ENCODE assay signal across 8 mouse cellular contexts in the genomic region with DNA sequence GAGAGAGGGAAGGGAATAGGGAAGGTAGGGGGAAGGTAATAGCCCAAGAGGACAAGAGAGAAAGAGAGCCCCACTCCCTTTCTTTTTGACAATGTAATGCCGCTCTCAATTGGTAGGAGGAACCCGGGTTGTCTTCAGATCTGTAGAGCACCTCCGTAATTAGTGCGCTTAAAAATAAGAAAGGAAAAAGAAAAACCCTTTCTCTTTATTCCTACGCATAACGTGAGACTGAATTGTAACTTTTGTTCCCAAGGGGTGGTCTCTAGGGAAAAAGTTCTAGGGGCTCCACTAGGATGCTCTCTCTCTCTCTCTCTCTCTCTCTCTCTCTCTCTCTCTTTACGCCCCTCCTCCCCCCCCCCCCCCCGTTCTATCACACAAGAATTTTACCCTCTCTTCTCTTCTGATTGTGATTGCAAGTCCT. TPM values are rescaled to one million over a fixed set of nuclear protein-coding genes. Genes with fewer than 3 reads are reported as not detected.
DNase-seq lines count a peak whose midpoint lies in the region; ATAC-seq and TF ChIP-seq lines count a peak whose summit lies in the region.

No protein-coding gene starts in this region.

- no peaks in the 10 kb centered on the region for H3K9me3 ChIP-seq in lung, postnatal 0 days (ENCODE audit: low read length)
- H3K9me3 ChIP-seq in neural tube, embryonic 14.5 days (ENCODE audit: control insufficient read depth, low read length) = no peaks in the 10 kb centered on the region

- no peaks in the 10 kb centered on the region for H3K36me3 ChIP-seq in lung, postnatal 0 days (ENCODE audit: insufficient read depth, low read length)
- no peaks in the 10 kb centered on the region for H3K36me3 ChIP-seq in neural tube, embryonic 14.5 days (ENCODE audit: control insufficient read depth, insufficient read depth, low read length)

- peak overlapping the region; percentile 100; the same call in 1 of the 2 replicates for H3K27ac ChIP-seq in lung, postnatal 0 days (ENCODE audit: low read length)
- peak overlapping the region; percentile 98 for H3K27ac ChIP-seq in brown adipose tissue, adult 24 weeks (replicated peaks; ENCODE audit: low read depth, low read length)
- H3K27ac ChIP-seq in neural tube, embryonic 14.5 days (ENCODE audit: low read depth, low read length) = peak overlapping the region; percentile 100

- no peak for TF ChIP-seq CTCF in lung, postnatal 0 days (IDR thresholded peaks at IDR 0.05)

- peak overlapping the region; percentile 87 for H3K4me3 ChIP-seq in lung, postnatal 0 days (ENCODE audit: low read depth, low read length)
- peak overlapping the region; percentile 95 for H3K4me3 ChIP-seq in brown adipose tissue, adult 24 weeks (ENCODE audit: insufficient read depth, low read depth, low read length)
- H3K4me3 ChIP-seq in neural tube, embryonic 14.5 days (ENCODE audit: low read depth, low read length) = peak overlapping the region; percentile 88

- H3K4me1 ChIP-seq in lung, postnatal 0 days (ENCODE audit: insufficient read depth, low read depth, low read length) = peaks cover 27% of the 10 kb centered on the region; the same call in 1 of the 2 replicates
- peaks cover 26% of the 10 kb centered on the region for H3K4me1 ChIP-seq in brown adipose tissue, adult 24 weeks (ENCODE audit: control insufficient read depth, insufficient read depth, insufficient read length, low read length)
- H3K4me1 ChIP-seq in neural tube, embryonic 14.5 days (ENCODE audit: control insufficient read depth, insufficient read depth, low read length) = peaks cover 26% of the 10 kb centered on the region

- H3K27me3 ChIP-seq in lung, postnatal 0 days (replicated peaks; ENCODE audit: insufficient read depth, low read length) = no peaks in the 10 kb centered on the region
- H3K27me3 ChIP-seq in neural tube, embryonic 14.5 days (ENCODE audit: control insufficient read depth, insufficient read depth, low read length) = no peaks in the 10 kb centered on the region

- peak; percentile 55 for DNase-seq in lung, postnatal 0 days (ENCODE audit: low spot score)
- no peak for DNase-seq in lung, postnatal 14 days
- DNase-seq in adrenal gland, adult 8-10 months = no peak
- DNase-seq in ovary, postnatal 10 days (ENCODE audit: low spot score) = no peak
- no peak for DNase-seq in layer of hippocampus, adult 9-10 months (ENCODE audit: low spot score)

- H3K9ac ChIP-seq in lung, postnatal 0 days (replicated peaks; ENCODE audit: low read depth) = peak overlapping the region; percentile 96
- peak overlapping the region; percentile 100 for H3K9ac ChIP-seq in neural tube, embryonic 14.5 days (replicated peaks; ENCODE audit: low read depth, low read length)

- WGBS in lung, postnatal 0 days = 3% methylated on average over 7 of the region's 8 CpGs
- 0% methylated on average over 8 of the region's 8 CpGs for WGBS in neural tube, embryonic 14.5 days

- peak overlapping the region; percentile 82 for H3K4me2 ChIP-seq in lung, postnatal 0 days (replicated peaks; ENCODE audit: low read depth, low read length)
- H3K4me2 ChIP-seq in neural tube, embryonic 14.5 days (ENCODE audit: low read depth, low read length) = peak overlapping the region; percentile 66

- ATAC-seq in lung, postnatal 0 days = no peak
- peak; percentile 17 for ATAC-seq in inflammation-experienced regulatory T-cells, adult 6 months
- ATAC-seq in neural tube, embryonic 14.5 days (ENCODE audit: low read depth) = no peak

- 0 out of 2 replicates have a peak, but pooled peaks have one; percentile 17 for TF ChIP-seq EP300 in lung, postnatal 0 days (IDR thresholded peaks at IDR 0.05)

RNA-seq across cellular contexts. Expression of a gene that starts 1.0 kb away (rescaled TPM):
- polyA plus RNA-seq in lung, postnatal 0 days (2015; fragmentation: Nextera tagmentation; extraction: Ambion mirVana) = 5.5 and 6.2 TPM in 2 replicates
- polyA plus RNA-seq in brown adipose tissue, adult 24 weeks (2012; ENCODE audit: insufficient read depth, insufficient read length, missing spikeins) = 8.6 and 10.5 TPM in 2 replicates
- 10 to 100 TPM; 10.0 to 16.8 (median 11.9) TPM for polyA plus RNA-seq in inflammation-experienced regulatory T-cells, adult 6 months (2017; shearing (Covaris generic))
- 5.8 and 8.8 TPM in 2 replicates for polyA plus RNA-seq in neural tube, embryonic 14.5 days (2014; fragmentation: Nextera tagmentation; extraction: Ambion mirVana)
- total RNA-seq in adrenal gland, adult 8-10 months (2022) = 10 to 100 TPM; 40.4 to 49.6 (median 43.5) TPM
